Mouse (Mus musculus) heart, adult 2 months (tissue): ENCODE measurements at regions not wholly inside any gene's neighbourhood (a gene's known extent, or its start where the extent isn't known, plus 50 kb on each side); places are given as distances from the start of the nearest gene placed in this dataset.

Experiments
- CTCF ChIP-seq: fragments of 200-600 bp; IDR thresholded peaks from 2 replicates; pipeline ENCODE4 v1.8.1; 2022; ENCODE audit warnings: antibody characterized with exemption, mild to moderate bottlenecking, moderate library complexity
- EP300 ChIP-seq: fragments of 200-500 bp; IDR thresholded peaks from 2 replicates; pipeline ENCODE4 v1.6.1; 2011; ENCODE audit warnings: low read depth, low read length, control low read depth; ENCODE audit not compliant: insufficient read depth
- POLR2A ChIP-seq: fragments of 200-500 bp; IDR thresholded peaks from 2 replicates; pipeline ENCODE4 v1.6.1; 2011; ENCODE audit warnings: mild to moderate bottlenecking, low read depth, low read length, control low read depth; ENCODE audit not compliant: insufficient read depth

- TF ChIP-seq CTCF (no peak), POLR2A (no peak), EP300 (no peak)
Observed at GRCm38 (mm10) chr6:93513818-93514217, 570.5 kb upstream of the Adamts9 start.
